ENCODE assay signal across 9 mouse cellular contexts in genomic region chr7:27165696-27166095, GRCm38 (mm10). TPM values are rescaled to one million over a fixed set of nuclear protein-coding genes. Genes with fewer than 3 reads are reported as not detected.
DNase-seq lines count a peak whose midpoint lies in the region; ATAC-seq and TF ChIP-seq lines count a peak whose summit lies in the region.
"Had no signal": no experiment of that assay in that cellular context is flagged by ENCODE, and none has a peak within 500 bp of the region (broad histone marks: within the 10 kb centered on the region; RNA-seq: fewer than 3 reads in every experiment).

No protein-coding gene starts in this region.

- H3K79me2 ChIP-seq in liver, adult 2 months (ENCODE audit: control insufficient read depth, insufficient read depth, low read length), result peaks cover 4% of the 10 kb centered on the region; the same call in 1 of the 2 replicates
- H3K79me2 ChIP-seq in myocyte (ENCODE audit: control insufficient read depth, insufficient read depth), result peaks cover 12% of the 10 kb centered on the region

- H3K4me1 ChIP-seq in liver, adult 2 months (ENCODE audit: control insufficient read depth, insufficient read depth, low read length), result peaks cover 34% of the 10 kb centered on the region
- H3K4me1 ChIP-seq in embryonic facial prominence, embryonic 11.5 days (ENCODE audit: control insufficient read depth, insufficient read depth, low read length), result peaks cover 11% of the 10 kb centered on the region
- H3K4me1 ChIP-seq in hindbrain, postnatal 0 days (ENCODE audit: insufficient read depth, low read length), result peaks cover 33% of the 10 kb centered on the region

- no peak for ATAC-seq in embryonic facial prominence, embryonic 11.5 days (replicated peaks; ENCODE audit: insufficient number of reproducible peaks, low FRiP score, low TSS enrichment, low read depth)
- ATAC-seq in hindbrain, postnatal 0 days, result 0 out of 2 replicates have a peak, but pooled peaks have one; percentile 0

- H3K27ac ChIP-seq in liver, adult 2 months (replicated peaks; ENCODE audit: insufficient read depth, low read depth, low read length), result peak overlapping the region; percentile 93
- H3K27ac ChIP-seq in embryonic facial prominence, embryonic 11.5 days (replicated peaks; ENCODE audit: low read depth, low read length), result peak overlapping the region; percentile 96
- peak overlapping the region; percentile 98 for H3K27ac ChIP-seq in hindbrain, postnatal 0 days

- no peaks in the 10 kb centered on the region for H3K36me3 ChIP-seq in liver, adult 2 months (ENCODE audit: control insufficient read depth, insufficient read depth, low read length)
- peaks cover 4% of the 10 kb centered on the region; the same call in 1 of the 2 replicates for H3K36me3 ChIP-seq in embryonic facial prominence, embryonic 11.5 days (replicated peaks; ENCODE audit: control insufficient read depth, insufficient read depth, low read depth, low read length)
- no peaks in the 10 kb centered on the region for H3K36me3 ChIP-seq in hindbrain, postnatal 0 days (ENCODE audit: insufficient read depth, low read length)
- no peaks in the 10 kb centered on the region for H3K36me3 ChIP-seq in myocyte (ENCODE audit: control insufficient read depth, insufficient read depth)

- under 1% methylated on average over 8 of the region's 8 CpGs for whole genome bisulfite sequencing in liver, adult 2 months
- WGBS in embryonic facial prominence, embryonic 11.5 days, result 2% methylated on average over 8 of the region's 8 CpGs
- WGBS in hindbrain, postnatal 0 days, result 2% methylated on average over 8 of the region's 8 CpGs

- H3K27me3 ChIP-seq in liver, adult 2 months (ENCODE audit: control insufficient read depth, insufficient read depth, low read length), result no peaks in the 10 kb centered on the region
- no peaks in the 10 kb centered on the region for H3K27me3 ChIP-seq in embryonic facial prominence, embryonic 11.5 days (ENCODE audit: control insufficient read depth, insufficient read depth, low read length)
- no peaks in the 10 kb centered on the region for H3K27me3 ChIP-seq in hindbrain, postnatal 0 days (ENCODE audit: insufficient read depth, low read length)
- H3K27me3 ChIP-seq in myocyte (ENCODE audit: control insufficient read depth, insufficient read depth, insufficient read length), result no peaks in the 10 kb centered on the region

- no peak for DNase-seq in liver, adult 2 months (ENCODE audit: extremely low read depth, low read depth, low spot score)
- no peak for DNase-seq in liver
- no peak for DNase-seq in embryonic facial prominence, embryonic 11.5 days (ENCODE audit: low spot score)
- DNase-seq in hindbrain, postnatal 0 days (ENCODE audit: low spot score), result no peak
- DNase-seq in spleen, postnatal 4 days (ENCODE audit: low spot score in 2 of 2), result no peak
- no peak for DNase-seq in urinary bladder, postnatal 36 days (ENCODE audit: low spot score in 2 of 2)
- DNase-seq in left cerebral cortex, adult 9 months (ENCODE audit: low spot score in 2 of 2), result no peak

- no peaks in the 10 kb centered on the region for H3K9me3 ChIP-seq in embryonic facial prominence, embryonic 11.5 days (replicated peaks; ENCODE audit: control insufficient read depth, low read length)
- H3K9me3 ChIP-seq in hindbrain, postnatal 0 days (ENCODE audit: low read length), result no peaks in the 10 kb centered on the region

- peak overlapping the region; percentile 74 for H3K4me2 ChIP-seq in embryonic facial prominence, embryonic 11.5 days (ENCODE audit: low read depth, low read length)
- peak overlapping the region; percentile 87 for H3K4me2 ChIP-seq in hindbrain, postnatal 0 days (ENCODE audit: low read depth, low read length)
- H3K4me2 ChIP-seq in myocyte (ENCODE audit: low read depth), result peak overlapping the region; percentile 79

- no peak for TF ChIP-seq POLR2A in liver, adult 2 months (IDR thresholded peaks at IDR 0.05; ENCODE audit: extremely low read depth, insufficient read depth, low read length)
- no peak for TF ChIP-seq POLR2A in myocyte (IDR thresholded peaks at IDR 0.05; ENCODE audit: insufficient read length, low read depth)

- peak overlapping the region; percentile 46 for H3ac ChIP-seq in myocyte (ENCODE audit: control insufficient read depth, insufficient read length)

- H3K9ac ChIP-seq in liver, adult 2 months (ENCODE audit: low read depth, low read length), result peak overlapping the region; percentile 88
- H3K9ac ChIP-seq in embryonic facial prominence, embryonic 11.5 days (replicated peaks; ENCODE audit: low read length), result peak overlapping the region; percentile 80
- peak overlapping the region; percentile 84 for H3K9ac ChIP-seq in hindbrain, postnatal 0 days (replicated peaks; ENCODE audit: low read length)

- H3K4me3 ChIP-seq in liver, adult 2 months (ENCODE audit: insufficient read depth, low read depth, low read length), result peak overlapping the region; percentile 72
- peak overlapping the region; percentile 59 for H3K4me3 ChIP-seq in embryonic facial prominence, embryonic 11.5 days (ENCODE audit: low read depth, low read length)
- peak overlapping the region; percentile 70 for H3K4me3 ChIP-seq in hindbrain, postnatal 0 days (ENCODE audit: low read length)
- peak overlapping the region; percentile 74 for H3K4me3 ChIP-seq in myocyte

- no peak for TF ChIP-seq CTCF in liver, adult 2 months (IDR thresholded peaks at IDR 0.05; ENCODE audit: low read depth, low read length)
- TF ChIP-seq CTCF in hindbrain, postnatal 0 days (IDR thresholded peaks at IDR 0.05; ENCODE audit: low read depth), result no peak

TF ChIP-seq in myocyte, 11 proteins besides CTCF, POLR2A, EP300 and RAD21:
- TF ChIP-seq E2F4 (IDR thresholded peaks at IDR 0.05; ENCODE audit: insufficient read depth) (no peak), REST (IDR thresholded peaks at IDR 0.05; ENCODE audit: insufficient read depth, insufficient read length) (no peak), MAX (IDR thresholded peaks at IDR 0.05; ENCODE audit: low read depth) (no peak), TCF12 (IDR thresholded peaks at IDR 0.05; ENCODE audit: insufficient read depth, poor library complexity, severe bottlenecking) (no peak), MYOD1 (IDR thresholded peaks at IDR 0.05; ENCODE audit: control insufficient read depth in 1 of 3, insufficient read length in 2 of 3, low read depth in 2 of 3) (no peak), USF1 (IDR thresholded peaks at IDR 0.05; ENCODE audit: low read depth) (no peak), SRF (IDR thresholded peaks at IDR 0.05; ENCODE audit: control insufficient read depth, insufficient read length, low read depth) (no peak), POLR2AphosphoS2 (IDR thresholded peaks at IDR 0.05; ENCODE audit: insufficient read length, low read depth) (no peak), TCF3 (IDR thresholded peaks at IDR 0.05; ENCODE audit: insufficient read length, low read depth) (no peak), CEBPB (IDR thresholded peaks at IDR 0.05; ENCODE audit: insufficient read depth, poor library complexity, severe bottlenecking) (no peak), MYOG (IDR thresholded peaks at IDR 0.05; ENCODE audit: control insufficient read depth in 1 of 3, insufficient read depth in 1 of 3, insufficient read length in 2 of 3, low read depth in 2 of 3) (no peak)

RNA-seq across cellular contexts. Expression of gene Egln2, which starts 0.9 kb away (rescaled TPM):
- 35.4 and 46.6 TPM in 2 replicates for total RNA-seq in liver, adult 2 months (2014; rRNA removed)
- 98.2 and 99.3 TPM in 2 replicates for polyA plus RNA-seq in liver, adult 2 months (2012; rRNA removed)
- 33.3 and 36.5 TPM in 2 replicates for polyA plus RNA-seq in embryonic facial prominence, embryonic 11.5 days (2014; fragmentation: Nextera tagmentation; extraction: Ambion mirVana)
- total RNA-seq in hindbrain, postnatal 0 days (2014; rRNA removed), result 116 and 117 TPM in 2 replicates
- polyA plus RNA-seq in hindbrain, postnatal 0 days (2015; fragmentation: Nextera tagmentation; extraction: Ambion mirVana), result 75.4 and 78.6 TPM in 2 replicates
- polyA plus RNA-seq in myocyte (2012; fragmentation: generic; extraction: Trizol), result 61.4 TPM

RNA-seq across cellular contexts. Expression of gene Cyp2t4, which starts 12.2 kb away (rescaled TPM):
- not detected in 2 replicates for total RNA-seq in liver, adult 2 months (2014; rRNA removed)
- not detected in 2 replicates for polyA plus RNA-seq in liver, adult 2 months (2012; rRNA removed)
- polyA plus RNA-seq in embryonic facial prominence, embryonic 11.5 days (2014; fragmentation: Nextera tagmentation; extraction: Ambion mirVana), result 0.13 TPM in 1 of 2 replicates, not detected in the other
- not detected in 2 replicates for total RNA-seq in hindbrain, postnatal 0 days (2014; rRNA removed)
- 0.09 and 0.32 TPM in 2 replicates for polyA plus RNA-seq in hindbrain, postnatal 0 days (2015; fragmentation: Nextera tagmentation; extraction: Ambion mirVana)
- 0.02 TPM for polyA plus RNA-seq in myocyte (2012; fragmentation: generic; extraction: Trizol)
- polyA plus RNA-seq: brain, embryonic 14.5 days had no signal

RNA-seq across cellular contexts. Expression of gene Rab4b, which starts 13.0 kb away (rescaled TPM):
- 8.7 and 10.1 TPM in 2 replicates for total RNA-seq in liver, adult 2 months (2014; rRNA removed)
- polyA plus RNA-seq in liver, adult 2 months (2012; rRNA removed), result 27.5 and 28.3 TPM in 2 replicates
- 49.3 and 51.3 TPM in 2 replicates for polyA plus RNA-seq in embryonic facial prominence, embryonic 11.5 days (2014; fragmentation: Nextera tagmentation; extraction: Ambion mirVana)
- total RNA-seq in hindbrain, postnatal 0 days (2014; rRNA removed), result 66.7 and 76.9 TPM in 2 replicates
- 125 and 128 TPM in 2 replicates for polyA plus RNA-seq in hindbrain, postnatal 0 days (2015; fragmentation: Nextera tagmentation; extraction: Ambion mirVana)
- polyA plus RNA-seq in myocyte (2012; fragmentation: generic; extraction: Trizol), result 56.3 TPM

RNA-seq across cellular contexts. Expression of gene Gm21983, which starts 15.2 kb away (rescaled TPM):
- total RNA-seq in liver, adult 2 months (2014; rRNA removed), result 0.09 and 0.20 TPM in 2 replicates
- 0.39 TPM in 1 of 2 replicates, not detected in the other for polyA plus RNA-seq in liver, adult 2 months (2012; rRNA removed)
- not detected in 2 replicates for polyA plus RNA-seq in embryonic facial prominence, embryonic 11.5 days (2014; fragmentation: Nextera tagmentation; extraction: Ambion mirVana)
- total RNA-seq in hindbrain, postnatal 0 days (2014; rRNA removed), result not detected in 2 replicates
- polyA plus RNA-seq in hindbrain, postnatal 0 days (2015; fragmentation: Nextera tagmentation; extraction: Ambion mirVana), result 0.43 and 0.44 TPM in 2 replicates
- polyA plus RNA-seq in myocyte (2012; fragmentation: generic; extraction: Trizol), result not detected
- polyA plus RNA-seq: brain, embryonic 14.5 days had no signal

RNA-seq across cellular contexts. Expression of gene Mia, which starts 15.3 kb away (rescaled TPM):
- total RNA-seq in liver, adult 2 months (2014; rRNA removed), result not detected in 2 replicates
- polyA plus RNA-seq in liver, adult 2 months (2012; rRNA removed), result 0.67 and 1.1 TPM in 2 replicates
- 4.4 and 5.1 TPM in 2 replicates for polyA plus RNA-seq in embryonic facial prominence, embryonic 11.5 days (2014; fragmentation: Nextera tagmentation; extraction: Ambion mirVana)
- 17.8 and 34.2 TPM in 2 replicates for total RNA-seq in hindbrain, postnatal 0 days (2014; rRNA removed)
- 63.6 and 70.1 TPM in 2 replicates for polyA plus RNA-seq in hindbrain, postnatal 0 days (2015; fragmentation: Nextera tagmentation; extraction: Ambion mirVana)
- 0.13 TPM for polyA plus RNA-seq in myocyte (2012; fragmentation: generic; extraction: Trizol)
